Mouse (Mus musculus) heart, adult 18-20 months (tissue): ENCODE data around the gene Gm28048. TPM values are rescaled to one million over a fixed set of nuclear protein-coding genes. Genes with fewer than 3 reads are reported as not detected.

ENCODE experiments used
- DNase-seq, 2 experiments: peaks; one replicate each; pipeline ENCODE4 v3.0.0; 2021 to 2022; ENCODE audit warnings: mixed read lengths in 1 of 2
- total RNA-seq, 2 experiments: library from RNA; stranded (reverse); gene quantifications; 2 replicates each; pipeline ENCODE4 v1.2.3; 2021

The Gm28048 gene
- total RNA-seq, 2 experiments from 2014 or later = 4.7 to 5.3 TPM

DNA sequence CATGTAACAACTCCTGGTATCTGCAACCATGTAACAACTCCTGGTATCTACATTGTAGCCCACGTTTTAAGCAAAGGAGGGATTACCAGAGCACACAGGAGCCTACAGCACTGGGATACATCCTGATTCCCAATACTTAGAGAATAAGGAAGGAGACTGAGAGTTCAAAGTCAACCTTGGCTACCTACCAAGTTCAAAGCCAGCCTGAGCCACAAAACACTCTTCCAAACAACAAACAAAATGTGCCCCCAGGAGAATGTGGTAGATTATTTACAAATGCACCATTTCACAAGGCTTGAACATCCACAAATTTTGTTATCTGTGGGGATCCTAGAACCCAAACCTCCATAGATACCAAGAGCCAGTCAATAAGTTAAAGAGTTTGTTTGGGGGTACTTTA, 143.5 kb downstream of the Gm28048 start:
- no peak for DNase-seq

DNA sequence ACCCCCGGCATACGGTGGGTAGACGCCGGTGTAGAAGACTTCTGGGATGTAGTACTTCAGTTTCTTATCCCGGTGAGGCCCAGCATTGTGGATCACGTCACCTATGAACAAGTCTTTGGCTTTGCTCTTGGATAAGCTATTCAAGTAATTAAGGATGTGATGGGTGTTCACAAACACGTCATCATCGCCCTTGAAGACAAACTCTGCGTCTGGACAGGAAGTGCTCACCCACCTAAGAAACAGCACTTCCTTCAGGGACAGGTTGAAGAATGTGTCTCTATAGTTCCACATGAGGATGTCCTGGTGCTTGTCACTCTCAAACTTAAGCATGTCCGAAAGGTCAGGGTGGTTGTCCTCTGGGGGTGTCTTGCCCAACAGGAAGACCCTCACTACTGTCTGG, 145.6 kb downstream of the Gm28048 start:
- DNase-seq = no peak

DNA sequence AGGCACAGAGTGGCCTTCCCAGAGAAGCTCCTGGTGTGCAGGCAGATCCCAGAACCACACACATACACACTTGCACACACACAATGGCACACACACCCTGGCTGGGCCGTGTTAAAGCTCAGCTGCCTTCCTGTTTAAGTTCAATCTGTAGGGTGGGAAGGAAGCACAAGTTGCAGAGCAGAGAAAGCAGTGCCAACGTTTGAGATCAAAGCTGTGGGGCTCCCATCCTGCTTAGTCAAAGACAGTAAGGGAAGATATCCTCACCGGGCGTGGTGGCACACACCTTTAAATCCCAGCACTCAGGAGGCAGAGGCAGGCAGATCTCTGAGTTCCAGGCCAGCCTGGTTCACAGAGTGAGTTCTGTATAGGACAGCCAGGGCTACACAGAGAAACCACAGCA, 149.3 kb downstream of the Gm28048 start:
- DNase-seq = no peak

DNA sequence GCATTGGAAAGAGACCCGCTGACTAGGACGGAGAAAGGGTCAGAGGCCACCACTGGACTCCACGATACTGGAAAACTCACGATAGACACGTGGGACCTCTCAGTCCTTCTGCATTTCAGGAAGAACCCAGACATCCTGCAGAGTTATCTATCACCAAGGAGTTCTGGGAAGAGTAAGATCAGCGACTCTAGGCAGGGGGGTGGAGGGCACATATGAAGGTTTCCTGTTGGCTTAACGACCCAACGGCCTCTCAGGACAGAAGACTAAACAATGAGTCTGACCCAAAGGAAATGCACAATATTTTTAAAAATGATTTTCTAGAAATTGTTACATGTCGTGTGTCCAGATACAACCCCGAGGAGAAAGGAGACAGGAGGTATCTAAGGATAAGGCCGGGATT, 150.0 kb downstream of the Gm28048 start:
- DNase-seq = no peak

DNA sequence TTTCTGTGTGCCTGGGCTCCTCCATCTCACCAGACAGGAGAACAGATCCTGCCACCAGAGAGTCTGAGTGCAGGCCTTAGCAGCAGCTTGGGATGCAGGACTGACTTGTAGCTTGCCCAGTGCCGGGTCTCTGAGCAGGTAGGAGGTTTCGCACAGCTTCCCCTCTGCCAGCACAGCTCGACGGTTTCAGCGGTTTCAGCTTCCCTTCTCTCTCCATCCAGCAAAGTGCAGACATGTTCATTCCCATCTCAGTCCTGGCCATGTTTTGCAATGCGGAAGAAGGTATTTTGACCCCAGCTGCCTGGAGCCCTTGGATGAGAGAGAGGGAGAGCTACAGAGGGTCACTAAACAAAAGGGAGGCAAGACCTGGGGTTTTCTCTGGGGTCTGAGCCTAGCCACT, 151.2 kb downstream of the Gm28048 start:
- DNase-seq = no peak

DNA sequence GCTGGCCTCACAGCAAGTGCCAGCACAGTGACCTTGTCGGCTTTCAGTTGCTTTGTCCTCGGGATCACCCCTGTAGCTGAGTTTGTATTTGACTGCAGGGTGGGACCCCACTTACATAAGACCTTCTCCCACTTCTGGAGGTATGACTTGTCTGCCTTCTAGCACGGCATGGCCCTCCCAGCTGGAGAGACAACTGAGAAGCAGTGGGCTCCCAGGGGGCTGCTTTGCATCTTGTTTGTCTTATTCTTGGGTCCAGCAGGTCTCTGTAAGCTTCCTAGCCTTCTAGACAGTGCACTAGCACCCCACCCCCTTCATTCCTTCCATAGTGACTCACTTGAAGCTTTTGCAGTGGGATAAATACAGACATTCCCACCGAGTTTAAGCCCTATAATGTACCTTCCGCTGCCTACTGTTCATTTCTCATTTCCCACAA, 151.7 kb downstream of the Gm28048 start:
- no peak for DNase-seq

DNA sequence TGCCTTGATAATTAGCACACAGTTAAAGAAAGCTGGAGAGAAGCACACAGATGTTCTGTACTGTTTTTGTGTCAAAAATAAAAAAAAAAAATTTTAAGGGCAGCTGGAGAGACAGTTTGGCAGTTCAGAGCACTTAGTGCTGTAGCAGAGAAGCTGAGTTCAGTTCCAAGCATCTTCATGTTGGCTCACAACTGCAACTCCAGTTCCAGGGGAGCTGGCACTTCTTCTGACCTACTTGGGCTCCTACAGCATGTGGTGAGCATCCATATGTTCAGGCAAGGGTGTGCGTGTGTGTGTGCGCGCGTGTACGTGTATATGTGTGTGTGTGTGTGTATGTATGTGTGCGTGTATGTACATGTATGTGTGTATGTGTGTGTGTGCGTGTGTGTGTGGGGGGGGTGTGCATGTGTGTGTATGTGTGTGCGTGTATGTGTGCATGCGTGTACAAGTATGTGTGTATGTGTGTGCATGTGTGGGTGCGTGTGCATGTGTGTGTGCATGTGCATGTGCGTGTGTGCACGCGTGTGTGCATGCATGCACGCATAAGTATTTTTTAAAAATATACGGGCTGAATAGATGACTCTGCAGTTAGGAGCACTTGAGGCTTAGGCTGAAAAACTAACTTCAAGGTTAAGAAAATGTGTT, 152.8 kb downstream of the Gm28048 start:
- DNase-seq = no peak

DNA sequence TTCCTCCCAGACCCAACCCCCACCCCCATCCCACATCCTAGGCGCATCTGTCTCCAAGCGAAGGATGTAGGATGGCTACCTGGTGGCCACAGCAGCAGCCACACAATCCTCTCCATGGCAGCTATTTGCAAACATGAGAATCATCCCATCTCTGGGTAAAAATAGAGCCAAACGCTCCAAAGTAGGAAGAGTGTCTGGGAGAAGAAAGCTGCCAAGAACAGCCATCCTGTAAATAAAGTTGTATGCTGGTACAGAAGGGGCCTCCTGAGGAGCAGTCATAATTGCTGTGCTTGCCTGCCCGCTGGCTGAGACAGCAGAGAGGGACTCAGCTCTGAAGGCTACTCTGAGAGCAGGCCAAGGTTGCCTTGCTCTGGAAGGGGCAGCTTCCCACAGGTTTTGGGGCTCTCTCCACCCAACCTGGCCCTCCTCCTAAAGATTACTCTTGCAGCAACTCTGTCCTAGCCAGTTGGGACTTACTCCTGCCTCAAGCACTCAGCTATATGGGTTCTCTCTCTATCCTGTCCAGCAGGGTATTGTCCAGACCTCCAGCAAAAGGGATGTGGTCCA, 154.3 kb downstream of the Gm28048 start:
- no peak for DNase-seq

DNA sequence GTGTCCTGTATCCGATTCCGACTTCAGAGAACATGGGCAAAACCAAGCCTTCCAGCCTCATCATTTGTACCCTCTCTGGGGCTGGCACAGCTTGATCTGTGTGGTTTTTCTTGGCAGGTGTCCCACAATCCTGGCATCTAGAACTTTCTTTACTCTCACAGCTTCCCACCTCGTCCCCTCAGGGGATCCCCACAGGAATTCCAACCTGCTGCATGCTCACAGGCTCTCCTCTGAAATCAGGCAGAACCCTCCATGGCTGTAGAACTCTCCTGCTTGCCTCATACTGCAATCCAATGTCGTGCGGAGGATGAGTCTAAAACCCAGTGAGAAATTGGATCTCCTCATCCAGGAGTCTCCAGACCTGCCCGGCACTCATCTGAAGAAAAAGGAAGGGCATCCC, 155.2 kb downstream of the Gm28048 start:
- DNase-seq = no peak

DNA sequence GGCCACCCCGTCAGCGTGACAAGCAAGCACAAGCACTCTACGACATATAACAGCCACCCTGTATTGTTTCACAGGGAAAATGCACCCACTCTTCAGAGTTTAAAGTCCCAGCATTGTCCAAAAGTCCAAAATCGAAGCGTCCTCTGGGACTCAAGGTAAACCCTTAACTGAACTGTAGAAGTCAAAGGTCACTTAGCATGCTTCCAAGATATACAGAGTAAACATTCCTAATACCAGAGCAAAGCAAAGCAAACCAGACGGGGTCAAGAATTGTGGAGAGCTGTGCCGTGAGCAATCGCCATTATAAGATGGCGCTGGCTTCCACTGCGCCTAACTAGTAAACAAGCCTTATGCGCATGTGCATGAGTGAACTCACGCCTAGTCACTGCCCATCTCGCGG, 155.8 kb downstream of the Gm28048 start:
- no peak for DNase-seq

DNA sequence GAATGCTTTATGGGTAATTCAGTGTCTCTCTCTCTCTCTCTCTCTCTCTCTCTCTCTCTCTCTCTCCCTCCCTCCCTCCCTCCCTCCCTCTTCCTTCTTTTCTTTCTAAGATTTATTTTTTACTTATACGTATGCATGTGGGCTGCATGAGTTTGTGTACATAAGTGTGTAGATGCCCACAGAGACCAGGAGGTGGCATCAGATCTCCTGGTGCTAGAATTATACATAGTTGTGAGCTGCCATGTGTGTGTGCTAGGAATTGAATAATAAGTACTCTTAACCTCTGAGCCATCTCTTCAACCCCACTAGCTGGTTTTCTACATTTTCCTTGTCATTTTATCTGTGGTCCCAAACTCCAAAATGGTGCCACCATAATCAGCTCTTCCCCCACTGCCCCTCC, 156.3 kb downstream of the Gm28048 start:
- DNase-seq = no peak

DNA sequence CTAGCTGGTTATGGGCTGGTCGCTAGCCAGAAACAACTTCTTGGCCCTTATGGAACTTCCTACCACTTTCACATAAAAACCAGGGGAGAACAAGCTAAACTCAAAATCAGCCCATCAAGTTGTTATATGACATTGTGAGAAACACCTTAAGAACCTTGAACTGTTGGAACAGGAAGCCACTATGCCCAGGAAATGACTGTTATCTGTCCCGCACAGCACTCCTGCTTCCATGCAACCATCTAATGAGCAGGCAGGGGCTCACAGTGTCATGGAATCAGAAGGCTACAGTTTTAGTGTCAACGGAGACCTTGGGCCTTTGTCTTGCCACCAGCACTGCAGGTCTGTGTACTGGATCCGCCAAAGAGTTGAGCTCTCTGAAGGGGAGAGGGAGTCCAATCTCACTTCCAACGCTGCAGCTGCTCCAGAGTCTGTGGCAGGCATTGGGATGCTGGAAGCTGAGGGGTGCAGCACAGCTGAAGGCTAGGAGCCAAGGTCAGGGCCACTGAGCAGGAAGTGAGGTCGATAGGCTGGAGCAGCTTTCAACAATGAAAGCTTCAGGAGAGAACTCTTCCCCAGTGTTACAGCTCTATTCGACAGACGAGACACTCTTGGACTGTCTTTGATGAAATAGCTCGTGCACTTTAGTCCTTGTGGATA, 157.7 kb downstream of the Gm28048 start:
- DNase-seq = peak in 1 of 2 experiments; percentile 49

DNA sequence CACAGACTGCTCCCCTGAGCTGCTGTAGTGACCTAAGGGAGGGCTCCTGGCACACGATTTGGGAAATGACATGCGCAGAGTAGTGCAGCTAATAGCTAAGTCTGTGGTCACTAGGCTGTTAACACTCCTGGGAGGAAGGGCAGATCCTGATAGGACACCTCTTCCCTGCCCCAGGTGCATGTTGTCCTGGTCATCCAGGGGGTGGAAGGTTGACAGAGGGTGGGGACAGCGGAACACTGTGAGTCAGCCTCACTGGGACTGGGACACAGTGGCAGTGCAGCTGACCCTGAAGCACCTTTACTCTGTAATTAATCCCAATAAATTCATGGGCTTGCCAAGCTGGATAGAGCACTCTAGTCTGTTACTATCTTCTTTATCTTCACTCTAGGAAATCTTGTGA, 160.6 kb downstream of the Gm28048 start:
- no peak for DNase-seq

DNA sequence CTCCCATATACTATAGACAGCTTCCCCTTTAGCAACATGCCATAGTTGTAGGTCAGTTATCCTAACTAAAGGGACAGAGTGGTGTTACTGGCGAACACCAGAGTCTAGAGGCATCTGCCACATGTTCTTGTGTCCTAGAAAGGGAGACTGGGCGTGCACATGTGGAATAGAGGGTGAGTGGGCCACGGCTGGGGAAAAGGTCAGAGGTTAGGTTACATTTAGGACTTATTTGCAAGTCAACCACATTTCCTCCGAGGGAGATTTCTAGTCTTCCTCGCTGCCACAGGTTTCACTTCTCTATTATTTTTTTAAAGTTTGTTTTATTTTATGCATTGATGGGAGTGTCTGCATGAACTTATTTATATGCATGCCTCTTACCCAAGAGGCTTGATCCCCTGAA, 163.5 kb downstream of the Gm28048 start:
- DNase-seq = peak in 1 of 2 experiments; percentile 21

DNA sequence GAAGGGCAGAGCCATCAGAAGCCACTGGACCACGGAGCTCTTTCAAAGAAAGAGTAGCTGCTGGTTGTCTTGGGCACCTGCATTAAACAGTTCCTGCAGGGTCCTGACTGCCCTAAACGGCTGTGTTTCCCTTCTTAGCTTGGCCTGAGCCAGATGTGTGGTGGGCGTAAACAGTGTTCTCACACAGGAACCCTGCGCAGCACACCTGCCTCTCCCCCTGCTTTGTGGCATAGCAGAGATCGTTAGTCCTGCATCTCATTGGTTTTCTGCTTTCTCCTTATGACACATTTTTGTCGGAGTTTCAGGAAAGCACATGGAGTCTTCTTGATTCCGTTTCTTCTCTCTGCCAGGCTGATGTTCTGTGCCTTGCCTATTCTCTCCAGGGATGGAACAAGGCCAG, 166.0 kb downstream of the Gm28048 start:
- no peak for DNase-seq

DNA sequence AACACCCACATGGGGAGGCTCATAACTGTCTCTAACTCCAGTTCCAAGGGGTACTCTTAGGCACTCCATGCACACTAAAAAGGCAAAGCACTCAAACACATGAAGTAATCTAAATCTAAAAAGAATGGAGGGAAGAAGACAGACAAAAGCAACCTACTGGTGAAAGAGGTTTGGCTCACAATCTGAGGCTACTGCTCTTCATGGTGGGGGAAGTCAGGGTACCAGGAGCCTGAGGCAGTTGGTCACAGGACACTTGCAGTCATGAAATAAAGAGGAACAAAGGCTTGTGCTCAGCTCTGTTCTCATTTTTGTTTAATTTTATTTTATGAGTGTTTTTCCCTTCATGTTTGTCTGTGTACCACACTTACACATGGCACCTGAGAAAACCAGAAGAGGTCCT, 166.7 kb downstream of the Gm28048 start:
- DNase-seq = no peak

DNA sequence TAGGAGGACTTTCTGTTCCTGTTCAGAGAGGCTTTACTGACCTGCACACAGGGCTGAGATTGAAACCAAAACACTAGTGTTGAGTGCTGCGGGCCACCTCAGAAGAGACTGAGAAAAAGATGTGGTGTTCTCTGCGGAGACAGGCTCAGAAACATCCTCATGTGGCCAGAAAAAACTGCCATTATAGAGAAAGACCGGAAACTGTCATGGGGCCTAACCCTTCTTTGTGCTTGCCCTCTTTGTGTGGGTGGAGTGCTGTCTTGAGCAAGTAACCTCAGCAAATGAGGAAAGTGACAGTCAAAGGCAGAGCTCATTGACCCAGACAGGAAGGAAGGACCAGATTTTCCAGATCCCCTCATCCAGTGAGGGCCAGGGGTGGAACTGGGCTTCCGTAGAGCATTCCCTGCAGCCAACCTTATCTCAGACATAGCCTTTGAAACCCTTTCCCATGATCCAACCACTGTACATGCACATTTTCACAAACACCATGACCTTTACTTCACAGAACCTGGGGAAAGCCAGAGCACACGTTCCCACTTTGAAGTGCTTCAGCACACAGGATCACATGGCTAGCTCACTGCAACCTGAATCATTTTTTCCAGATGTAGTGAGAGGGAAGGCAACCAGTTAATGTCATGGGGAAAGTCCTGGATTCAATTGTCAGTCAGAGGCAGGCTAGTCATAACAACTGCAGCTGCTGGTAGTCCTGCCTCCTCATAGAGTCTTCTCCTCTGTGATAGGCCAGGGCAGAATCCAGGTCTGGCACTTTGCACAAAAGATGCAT, 167.8 kb downstream of the Gm28048 start:
- peak in 1 of 2 experiments; percentile 33 for DNase-seq

DNA sequence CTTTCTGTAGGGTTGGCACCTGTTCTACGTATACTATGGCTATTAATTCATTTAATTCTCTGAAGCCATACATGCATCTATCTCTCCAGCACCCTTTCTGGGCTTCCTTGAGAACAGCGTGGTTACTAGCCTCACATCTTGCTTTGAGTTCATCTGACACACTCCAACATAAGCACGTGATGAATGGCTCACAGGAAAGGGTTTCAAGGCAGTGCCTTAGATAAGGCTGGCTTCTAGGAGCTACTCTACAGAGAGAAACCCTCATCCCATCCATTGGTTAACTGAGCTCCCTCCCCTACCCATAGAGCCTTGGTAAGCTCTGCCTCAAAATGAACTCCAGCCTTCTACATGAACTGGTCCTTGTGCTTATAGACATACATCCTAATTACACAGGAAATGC, 168.5 kb downstream of the Gm28048 start:
- DNase-seq = no peak

DNA sequence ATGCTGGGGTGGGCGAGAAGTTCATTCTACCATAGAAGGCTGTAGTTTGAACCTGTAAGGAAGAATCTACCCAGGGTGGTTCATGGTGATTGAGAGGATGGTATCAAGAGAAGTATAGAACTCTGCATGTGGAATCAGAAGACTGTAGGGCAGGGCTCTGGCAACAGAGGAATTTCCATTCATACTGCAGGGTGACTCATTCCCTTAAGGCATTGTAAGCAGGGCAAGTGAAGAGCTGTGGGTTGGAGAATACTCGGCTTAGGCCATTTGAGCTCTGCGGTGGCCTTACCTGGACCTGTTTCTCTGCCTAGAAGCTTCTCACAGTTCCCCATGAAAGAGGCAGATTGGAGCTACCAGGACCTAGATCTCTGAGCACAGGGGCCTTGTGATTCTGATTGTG, 170.5 kb downstream of the Gm28048 start:
- DNase-seq = no peak

DNA sequence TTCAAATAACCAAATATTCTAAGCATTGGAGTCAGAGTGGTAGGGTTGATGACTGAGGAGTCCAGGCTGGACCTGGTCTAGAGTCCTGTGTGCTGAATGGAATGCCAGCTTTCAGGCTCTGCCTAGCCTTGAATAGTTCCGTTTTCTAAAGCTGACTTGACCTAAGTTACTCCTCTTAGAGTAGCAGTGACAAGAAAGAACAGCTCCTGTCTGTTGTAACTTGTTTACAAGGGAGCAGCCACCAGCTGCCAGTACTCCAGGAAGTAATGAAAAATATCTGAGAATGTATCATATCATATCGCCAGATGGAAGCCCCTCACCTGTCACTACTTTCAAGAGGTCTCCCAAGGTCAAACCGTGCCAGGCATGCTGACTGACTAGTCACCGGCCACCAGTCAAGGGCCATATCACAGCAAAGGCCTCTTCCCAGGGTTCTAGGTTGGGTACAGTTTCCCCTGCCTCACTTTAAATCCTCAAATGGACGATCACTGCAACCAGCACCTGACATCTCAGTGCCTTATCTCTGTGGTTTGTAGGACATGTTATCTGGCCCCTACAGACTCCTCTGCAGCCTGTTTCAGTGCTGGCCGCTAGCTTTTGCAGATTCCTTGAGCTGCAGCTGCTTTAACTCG, 172.3 kb downstream of the Gm28048 start:
- no peak for DNase-seq

DNA sequence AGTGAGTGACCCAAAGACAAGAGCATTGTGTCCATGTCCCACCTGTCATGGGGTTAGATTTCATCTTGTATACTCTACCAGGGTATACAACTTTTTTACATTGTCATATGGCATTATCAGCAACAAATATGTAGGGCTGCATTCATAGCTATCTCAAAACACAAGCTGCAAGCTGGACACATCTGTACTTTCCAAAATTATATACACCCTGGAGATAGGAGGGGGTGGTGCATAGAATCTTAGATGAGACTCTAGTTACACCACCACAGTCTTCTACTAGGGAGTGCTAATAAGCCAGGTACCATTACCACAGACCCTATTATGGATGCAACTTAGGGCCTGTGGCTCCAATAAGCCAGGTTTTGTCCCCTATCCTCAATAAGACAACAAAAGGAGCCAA, 173.8 kb downstream of the Gm28048 start:
- no peak for DNase-seq

DNA sequence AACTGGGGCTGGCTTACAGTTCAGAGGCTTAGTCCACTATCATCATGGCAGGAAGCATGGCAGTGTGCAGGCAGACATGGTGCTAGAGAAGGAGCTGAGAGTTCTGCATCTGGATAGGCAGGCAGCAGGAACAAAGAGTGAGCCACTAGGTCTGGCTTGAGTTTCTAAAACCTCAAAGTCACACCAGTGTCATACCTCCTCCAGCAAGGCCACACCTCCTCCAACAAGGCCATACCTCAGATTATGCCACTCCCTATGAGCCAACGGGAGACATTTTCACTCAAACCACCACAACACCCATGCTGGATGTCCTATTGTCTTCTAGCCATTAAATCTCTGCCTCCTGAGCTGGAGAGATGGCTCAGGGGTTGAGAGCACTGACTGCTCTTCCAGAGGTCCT, 176.7 kb downstream of the Gm28048 start:
- DNase-seq = no peak

DNA sequence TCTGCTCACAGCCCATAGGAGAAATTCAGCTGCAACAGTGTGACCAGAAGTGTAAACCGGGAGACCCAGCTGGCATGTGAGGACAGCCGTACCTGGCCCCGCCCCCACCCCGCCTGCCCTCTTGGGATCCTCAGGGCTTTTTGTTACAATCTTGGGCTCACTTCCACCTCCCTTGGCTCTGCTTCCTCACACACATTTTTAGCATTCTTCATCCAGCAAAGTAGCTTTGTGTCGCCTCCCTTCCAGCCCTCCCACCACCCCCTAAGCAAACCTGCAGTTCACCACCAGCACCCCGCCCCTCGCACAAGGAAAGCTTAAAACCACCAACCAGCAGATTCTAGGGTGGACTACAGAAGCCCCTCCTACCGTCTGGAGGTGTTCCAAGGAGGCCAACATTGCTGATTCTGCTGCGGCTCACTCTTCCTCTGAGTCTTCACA, 181.9 kb downstream of the Gm28048 start:
- DNase-seq = no peak
